Mouse (Mus musculus) stomach, postnatal 0 days (tissue): Measurements from ENCODE around the gene Rgs7bp.

ENCODE experiments used
- CTCF ChIP-seq: IDR thresholded peaks from 2 replicates; pipeline ENCODE4 v1.5.1; 2016; ENCODE audit warnings: antibody characterized with exemption, low read depth, mild to moderate bottlenecking, moderate library complexity
- EP300 ChIP-seq: optimal IDR thresholded peaks from 2 replicates; pipeline ENCODE3; 2016; ENCODE audit warnings: antibody characterized with exemption

- TF ChIP-seq CTCF (no peak), EP300 (no peak)
These were observed 91.9 kb downstream of the Rgs7bp start for GRCm38 (mm10) chr13:104962716-104963411.
